Mouse (Mus musculus): ENCODE results near the gene Gm29427. TPM values are rescaled to one million over a fixed set of nuclear protein-coding genes. Genes with fewer than 3 reads are reported as not detected.
A peak's percentile ranks its signal among the peaks of the same experiment; 100 is the strongest.

The Gm29427 gene
- polyA plus RNA-seq, 1 experiment, result 0.40 TPM

DNA sequence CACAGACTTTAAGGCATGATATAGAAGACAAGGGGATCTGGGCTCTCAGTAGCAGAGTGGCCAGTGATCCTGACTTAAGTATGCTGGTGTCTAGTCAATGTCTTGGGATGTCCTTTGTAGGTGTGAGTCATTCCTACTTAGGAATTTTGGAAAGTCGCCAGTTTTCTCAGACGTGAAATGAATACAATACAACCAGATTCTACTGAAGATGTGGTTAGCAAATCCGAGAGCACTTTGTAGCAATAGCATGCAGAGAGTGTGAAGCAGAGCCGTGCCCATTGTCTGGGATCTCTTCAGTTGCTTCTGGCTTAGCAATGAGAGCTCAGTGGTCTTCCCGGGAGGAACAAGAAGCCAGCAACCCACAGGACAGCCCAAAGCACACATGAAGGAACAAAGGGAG lies 18.9 kb upstream of the Gm29427 start:
- H3K4me1 ChIP-seq (ENCODE audit: control insufficient read depth, insufficient read depth, low read length), result no peaks in the 10 kb centered on the region
- H3K36me3 ChIP-seq (ENCODE audit: control insufficient read depth, insufficient read depth, low read length, poor library complexity, severe bottlenecking), result no peaks in the 10 kb centered on the region
- no peaks in the 10 kb centered on the region for H3K9me3 ChIP-seq (replicated peaks; ENCODE audit: control insufficient read depth, insufficient read depth, low read length, poor library complexity, severe bottlenecking)
- no peak for TF ChIP-seq CTCF (IDR thresholded peaks at IDR 0.05; ENCODE audit: low read depth, low read length)
- TF ChIP-seq EP300 (IDR thresholded peaks at IDR 0.05; ENCODE audit: insufficient read depth, low read depth, low read length), result no peak
- TF ChIP-seq POLR2A (IDR thresholded peaks at IDR 0.05; ENCODE audit: insufficient read depth, low read length), result no peak
- no peak overlapping the region for H3K27ac ChIP-seq (ENCODE audit: insufficient read depth, low read length)
- H3K9ac ChIP-seq (ENCODE audit: low read depth, poor library complexity, severe bottlenecking), result no peak overlapping the region
- no peak overlapping the region for H3K4me3 ChIP-seq (ENCODE audit: low read depth, low read length)
- H3K27me3 ChIP-seq (ENCODE audit: control insufficient read depth, insufficient read depth, low read length, poor library complexity, severe bottlenecking), result no peaks in the 10 kb centered on the region

- no peaks in the 10 kb centered on the region for H3K36me3 ChIP-seq (ENCODE audit: control insufficient read depth, insufficient read depth, low read length, poor library complexity, severe bottlenecking)
- H3K27ac ChIP-seq (ENCODE audit: insufficient read depth, low read length), result no peak overlapping the region
- H3K9ac ChIP-seq (ENCODE audit: low read depth, poor library complexity, severe bottlenecking), result no peak overlapping the region
- H3K4me3 ChIP-seq (ENCODE audit: low read depth, low read length), result no peak overlapping the region
- no peaks in the 10 kb centered on the region for H3K4me1 ChIP-seq (ENCODE audit: control insufficient read depth, insufficient read depth, low read length)
- H3K9me3 ChIP-seq (replicated peaks; ENCODE audit: control insufficient read depth, insufficient read depth, low read length, poor library complexity, severe bottlenecking), result no peaks in the 10 kb centered on the region
- TF ChIP-seq EP300 (IDR thresholded peaks at IDR 0.05; ENCODE audit: insufficient read depth, low read depth, low read length) (no peak), POLR2A (IDR thresholded peaks at IDR 0.05; ENCODE audit: insufficient read depth, low read length) (no peak), CTCF (IDR thresholded peaks at IDR 0.05; ENCODE audit: low read depth, low read length) (no peak)
- no peaks in the 10 kb centered on the region for H3K27me3 ChIP-seq (ENCODE audit: control insufficient read depth, insufficient read depth, low read length, poor library complexity, severe bottlenecking)
These were observed 18.1 kb upstream of the Gm29427 start for GRCm38 (mm10) chr1:130733671-130734070.

- Histone ChIP-seq H3K4me3 (ENCODE audit: low read depth, low read length) (no peak overlapping the region), H3K4me1 (ENCODE audit: control insufficient read depth, insufficient read depth, low read length) (no peaks in the 10 kb centered on the region), H3K9ac (ENCODE audit: low read depth, poor library complexity, severe bottlenecking) (no peak overlapping the region), H3K9me3 (replicated peaks; ENCODE audit: control insufficient read depth, insufficient read depth, low read length, poor library complexity, severe bottlenecking) (no peaks in the 10 kb centered on the region), H3K27me3 (ENCODE audit: control insufficient read depth, insufficient read depth, low read length, poor library complexity, severe bottlenecking) (no peaks in the 10 kb centered on the region), H3K36me3 (ENCODE audit: control insufficient read depth, insufficient read depth, low read length, poor library complexity, severe bottlenecking) (no peaks in the 10 kb centered on the region), H3K27ac (ENCODE audit: insufficient read depth, low read length) (no peak overlapping the region)
- TF ChIP-seq CTCF (IDR thresholded peaks at IDR 0.05; ENCODE audit: low read depth, low read length) (no peak), EP300 (IDR thresholded peaks at IDR 0.05; ENCODE audit: insufficient read depth, low read depth, low read length) (no peak)
These were observed 17.4 kb upstream of the Gm29427 start for GRCm38 (mm10) chr1:130732706-130733658.

- H3K9me3 ChIP-seq (replicated peaks; ENCODE audit: control insufficient read depth, insufficient read depth, low read length, poor library complexity, severe bottlenecking), result no peaks in the 10 kb centered on the region
- H3K4me1 ChIP-seq (ENCODE audit: control insufficient read depth, insufficient read depth, low read length), result no peaks in the 10 kb centered on the region
- H3K36me3 ChIP-seq (ENCODE audit: control insufficient read depth, insufficient read depth, low read length, poor library complexity, severe bottlenecking), result no peaks in the 10 kb centered on the region
- peak within 1 kb of the TSS; percentile 21; the same call in 1 of the 2 replicates for H3K4me3 ChIP-seq (ENCODE audit: low read depth, low read length)
- TF ChIP-seq POLR2A (IDR thresholded peaks at IDR 0.05; ENCODE audit: insufficient read depth, low read length), result peak; percentile 24
- TF ChIP-seq EP300 (IDR thresholded peaks at IDR 0.05; ENCODE audit: insufficient read depth, low read depth, low read length), result no peak
- no peak for TF ChIP-seq CTCF (IDR thresholded peaks at IDR 0.05; ENCODE audit: low read depth, low read length)
- no peaks in the 10 kb centered on the region for H3K27me3 ChIP-seq (ENCODE audit: control insufficient read depth, insufficient read depth, low read length, poor library complexity, severe bottlenecking)
- no peak within 1 kb of the TSS for H3K9ac ChIP-seq (ENCODE audit: low read depth, poor library complexity, severe bottlenecking)
- no peak within 1 kb of the TSS for H3K27ac ChIP-seq (ENCODE audit: insufficient read depth, low read length)
These were observed 16.2 kb upstream of the Gm29427 start, which contains the start of gene AA986860 for GRCm38 (mm10) chr1:130731741-130732337. Gene AA986860 (plus strand): TSS chr1:130731976.

DNA sequence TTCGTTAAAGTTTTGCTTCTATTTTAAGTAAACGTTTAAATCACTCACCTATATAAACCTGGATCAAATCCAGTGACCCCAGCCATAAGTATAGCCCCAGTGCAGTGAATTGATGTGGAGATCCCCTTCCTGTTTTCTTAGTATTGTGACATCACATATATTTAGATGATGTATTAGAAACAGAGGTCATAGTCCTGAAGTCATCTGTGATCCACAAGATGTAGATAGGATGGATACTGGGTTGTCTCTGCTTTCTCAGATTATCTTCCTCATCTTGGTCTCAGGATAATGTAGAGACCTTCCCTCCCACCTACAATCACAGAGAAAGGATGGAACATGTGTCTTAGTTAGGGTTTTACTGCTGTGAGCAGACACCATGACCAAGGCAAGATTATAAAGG lies 13.6 kb upstream of the Gm29427 start, which contains the start of gene Pfkfb2:
Pfkfb2 (minus strand) TSS at position 101 of the 400 bp plus-strand sequence.
- no peak within 1 kb of the TSS for H3K27ac ChIP-seq (ENCODE audit: insufficient read depth, low read length)
- TF ChIP-seq EP300 (IDR thresholded peaks at IDR 0.05; ENCODE audit: insufficient read depth, low read depth, low read length), result no peak
- no peak for TF ChIP-seq POLR2A (IDR thresholded peaks at IDR 0.05; ENCODE audit: insufficient read depth, low read length)
- TF ChIP-seq CTCF (IDR thresholded peaks at IDR 0.05; ENCODE audit: low read depth, low read length), result no peak
- no peaks in the 10 kb centered on the region for H3K27me3 ChIP-seq (ENCODE audit: control insufficient read depth, insufficient read depth, low read length, poor library complexity, severe bottlenecking)
- H3K36me3 ChIP-seq (ENCODE audit: control insufficient read depth, insufficient read depth, low read length, poor library complexity, severe bottlenecking), result no peaks in the 10 kb centered on the region
- H3K4me1 ChIP-seq (ENCODE audit: control insufficient read depth, insufficient read depth, low read length), result no peaks in the 10 kb centered on the region
- H3K4me3 ChIP-seq (ENCODE audit: low read depth, low read length), result no peak within 1 kb of the TSS
- no peaks in the 10 kb centered on the region for H3K9me3 ChIP-seq (replicated peaks; ENCODE audit: control insufficient read depth, insufficient read depth, low read length, poor library complexity, severe bottlenecking)
- no peak within 1 kb of the TSS for H3K9ac ChIP-seq (ENCODE audit: low read depth, poor library complexity, severe bottlenecking)

DNA sequence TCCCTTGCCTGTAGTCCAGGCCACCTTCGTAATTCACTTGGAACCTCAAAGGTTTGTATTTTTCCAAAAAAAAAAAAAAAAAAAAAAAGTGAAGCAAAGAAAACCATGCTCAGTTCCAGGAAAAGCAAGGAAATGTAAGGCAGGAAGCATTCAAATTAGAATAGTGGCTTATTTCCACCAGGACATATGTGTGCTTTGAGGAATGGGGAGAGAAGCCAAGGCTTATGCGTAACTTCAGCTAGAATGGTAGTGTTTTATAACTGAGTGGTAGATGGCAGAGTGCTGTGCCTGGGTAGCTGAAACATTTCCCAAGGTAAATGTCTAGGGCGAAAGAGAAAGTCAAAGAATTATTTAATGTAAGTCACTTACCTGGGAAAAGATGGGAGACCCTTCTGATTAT lies 13.1 kb upstream of the Gm29427 start:
- Histone ChIP-seq H3K36me3 (ENCODE audit: control insufficient read depth, insufficient read depth, low read length, poor library complexity, severe bottlenecking) (no peaks in the 10 kb centered on the region), H3K27me3 (ENCODE audit: control insufficient read depth, insufficient read depth, low read length, poor library complexity, severe bottlenecking) (no peaks in the 10 kb centered on the region), H3K9me3 (replicated peaks; ENCODE audit: control insufficient read depth, insufficient read depth, low read length, poor library complexity, severe bottlenecking) (no peaks in the 10 kb centered on the region), H3K9ac (ENCODE audit: low read depth, poor library complexity, severe bottlenecking) (no peak overlapping the region), H3K27ac (ENCODE audit: insufficient read depth, low read length) (no peak overlapping the region), H3K4me1 (ENCODE audit: control insufficient read depth, insufficient read depth, low read length) (no peaks in the 10 kb centered on the region), H3K4me3 (ENCODE audit: low read depth, low read length) (no peak overlapping the region)
- TF ChIP-seq CTCF (IDR thresholded peaks at IDR 0.05; ENCODE audit: low read depth, low read length) (no peak), POLR2A (IDR thresholded peaks at IDR 0.05; ENCODE audit: insufficient read depth, low read length) (no peak), EP300 (IDR thresholded peaks at IDR 0.05; ENCODE audit: insufficient read depth, low read depth, low read length) (no peak)
